Mouse (Mus musculus) fibroblast of lung, adult 2 months (primary cell): ENCODE measurements around the gene Gcc2.
"Not testable (repeated sequence)": the region's sequence is repeated elsewhere in the genome, so short reads cannot be mapped to it uniquely, and the experiment has no call there.

ENCODE experiments used
- DNase-seq: peaks from one replicate; pipeline ENCODE4 v3.0.0-alpha.2; 2011; ENCODE audit warnings: low read depth

Gcc2 gene

GRCm38 (mm10) chr10:58323028-58323991, 68.0 kb downstream of the Gcc2 start, which contains the start of gene Lims1:
Lims1 (plus strand) TSS chr10:58323466.
- peak; percentile 97 for DNase-seq

DNA sequence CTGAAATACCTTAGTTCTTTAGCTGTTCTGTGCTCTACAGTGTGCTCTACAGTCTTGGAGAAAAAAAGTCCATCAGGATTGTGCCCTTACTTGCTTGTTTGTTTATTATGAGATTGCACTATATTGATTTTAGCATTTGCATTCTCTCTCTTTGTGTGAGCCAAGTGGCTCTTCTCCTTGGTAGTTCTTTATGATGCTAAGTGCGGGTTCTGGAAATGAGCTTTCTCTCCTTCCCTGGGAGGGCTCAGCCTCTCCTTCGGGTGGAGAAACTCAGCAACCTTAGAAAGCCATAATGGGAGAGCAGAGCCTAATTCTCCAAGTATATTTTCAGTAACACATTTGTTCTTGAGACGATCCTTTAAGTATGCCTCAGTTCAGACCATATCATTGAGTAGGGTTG, 71.0 kb downstream of the Gcc2 start:
- DNase-seq = no peak

- DNase-seq = not testable (repeated sequence)
These were observed 72.5 kb downstream of the Gcc2 start for GRCm38 (mm10) chr10:58327836-58328235.

- DNase-seq = no peak
These were observed 73.3 kb downstream of the Gcc2 start for GRCm38 (mm10) chr10:58328517-58329108.

- DNase-seq = no peak
These were observed 75.3 kb downstream of the Gcc2 start for GRCm38 (mm10) chr10:58330635-58331034.

- no peak for DNase-seq
These were observed 76.4 kb downstream of the Gcc2 start for GRCm38 (mm10) chr10:58331741-58332140.

- no peak for DNase-seq
These were observed 78.1 kb downstream of the Gcc2 start for GRCm38 (mm10) chr10:58333414-58333813.

DNA sequence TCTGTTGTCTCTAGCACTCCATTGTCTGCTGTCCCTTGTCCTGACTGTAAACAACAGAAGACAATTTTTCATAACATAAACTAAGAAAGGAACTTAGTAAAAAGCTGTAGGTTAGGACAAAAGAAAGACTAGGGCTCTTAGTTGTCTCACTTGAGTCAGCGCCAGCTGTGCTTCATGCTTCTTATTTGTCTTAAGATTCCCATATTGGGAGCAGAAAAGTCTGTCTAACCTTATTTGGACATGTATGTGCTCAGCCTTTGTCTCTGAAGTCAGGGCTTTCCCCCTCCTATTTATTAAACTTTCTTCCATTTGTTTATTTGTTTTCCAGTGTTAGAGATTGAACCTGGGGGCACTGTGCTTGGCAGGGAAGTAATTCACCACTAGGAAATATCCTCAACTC, 80.9 kb downstream of the Gcc2 start:
- no peak for DNase-seq

- DNase-seq = not testable (repeated sequence)
These were observed 81.8 kb downstream of the Gcc2 start for GRCm38 (mm10) chr10:58337091-58337490.

DNA sequence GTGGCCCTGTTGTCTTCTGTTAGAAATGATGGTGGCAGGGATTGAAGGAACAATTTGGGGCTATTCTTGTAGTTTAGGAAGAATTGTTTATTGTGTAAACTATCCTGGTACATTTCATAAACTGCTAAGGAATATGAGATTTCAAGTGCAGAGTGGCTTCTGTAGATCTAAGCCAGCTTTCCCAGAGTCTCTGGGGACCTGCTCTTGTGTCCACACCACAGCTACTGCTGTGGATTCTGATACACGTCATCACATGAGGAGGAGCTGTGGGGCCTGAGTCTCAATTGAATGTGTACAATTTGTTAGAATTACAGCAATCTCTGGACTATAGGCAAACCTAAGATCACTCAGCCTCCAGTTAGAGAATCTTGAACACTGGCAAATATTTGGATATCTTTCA, 83.3 kb downstream of the Gcc2 start:
- DNase-seq = no peak

GRCm38 (mm10) chr10:58341685-58342084, 86.4 kb downstream of the Gcc2 start:
- no peak for DNase-seq

- DNase-seq = no peak
These were observed 86.9 kb downstream of the Gcc2 start for GRCm38 (mm10) chr10:58342199-58342598.

DNA sequence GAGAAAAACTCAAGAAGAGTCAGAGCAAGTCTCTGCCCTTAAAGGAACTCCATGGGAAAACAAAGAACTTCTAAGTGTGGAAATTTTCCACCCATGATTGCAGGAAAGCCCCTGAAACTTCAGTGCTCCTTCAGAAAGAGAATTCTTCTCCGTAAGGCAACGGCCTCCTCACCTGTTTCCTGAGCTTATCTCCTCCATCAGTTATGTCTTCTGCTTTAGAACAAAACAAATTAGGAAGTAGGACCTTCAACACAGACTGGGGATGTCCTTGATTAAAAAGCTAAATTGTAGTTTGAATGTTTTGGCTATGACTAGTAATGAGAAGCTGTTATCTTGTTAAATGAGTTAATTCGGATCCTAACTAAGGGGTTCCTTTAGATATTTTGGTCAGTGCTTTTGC, 88.3 kb downstream of the Gcc2 start:
- no peak for DNase-seq

DNA sequence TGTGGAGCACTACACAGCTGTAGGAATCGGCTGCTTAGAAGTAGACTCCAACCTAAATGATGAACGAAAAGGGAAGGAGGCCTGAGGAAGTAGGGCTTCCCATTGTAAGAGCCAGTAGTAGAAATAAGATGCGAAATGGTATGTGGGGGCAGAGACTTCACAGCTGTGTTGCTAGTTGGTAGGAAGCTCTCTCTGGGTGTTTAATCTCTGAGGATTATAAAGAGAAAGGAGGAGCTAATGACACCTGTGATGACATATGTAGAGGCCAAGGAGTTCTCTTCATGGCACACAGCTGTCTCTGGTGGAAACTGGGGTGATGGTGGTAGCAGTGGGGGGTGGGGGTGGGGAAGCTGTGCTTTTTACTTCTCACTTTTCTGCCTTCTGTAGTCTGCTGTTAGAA, 95.3 kb downstream of the Gcc2 start:
- no peak for DNase-seq

DNA sequence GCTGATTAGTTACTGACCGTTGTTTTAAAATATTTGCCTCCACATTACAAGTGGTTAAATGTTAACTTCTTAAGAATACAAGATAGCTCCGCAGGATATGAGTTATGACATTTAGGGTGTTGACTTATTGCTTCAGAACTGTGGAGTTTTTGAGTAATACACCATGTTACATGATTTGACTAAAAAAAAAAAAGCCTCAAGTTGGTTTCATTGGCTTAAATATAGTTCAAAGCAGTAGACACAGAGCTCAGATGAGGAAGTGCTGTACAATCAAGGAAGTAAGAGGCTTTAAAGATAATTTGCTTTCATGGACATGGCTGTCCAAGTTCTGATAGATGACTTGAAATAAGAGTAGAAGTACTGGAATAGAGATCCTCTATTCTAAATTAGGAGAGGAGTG, 96.4 kb downstream of the Gcc2 start:
- no peak for DNase-seq

DNA sequence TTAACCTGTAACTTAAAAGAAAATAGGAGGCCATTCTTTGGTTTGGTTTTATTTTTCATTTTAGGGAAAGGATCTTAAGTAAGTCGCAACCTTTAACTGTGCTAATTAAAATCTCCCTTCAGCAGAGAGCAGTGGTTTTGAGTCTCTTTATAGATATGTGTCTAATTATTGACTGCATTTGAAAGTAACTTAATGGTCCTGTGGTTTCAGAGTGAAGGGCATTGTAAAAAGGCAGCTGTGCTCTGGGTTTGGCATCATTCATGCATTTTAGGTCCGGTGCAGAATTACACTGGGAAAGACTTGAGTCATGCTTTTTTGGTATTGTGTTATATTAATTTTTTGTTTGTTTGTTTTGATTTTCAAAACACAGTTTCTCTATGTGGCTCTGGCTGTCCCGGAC, 97.1 kb downstream of the Gcc2 start:
- no peak for DNase-seq

DNA sequence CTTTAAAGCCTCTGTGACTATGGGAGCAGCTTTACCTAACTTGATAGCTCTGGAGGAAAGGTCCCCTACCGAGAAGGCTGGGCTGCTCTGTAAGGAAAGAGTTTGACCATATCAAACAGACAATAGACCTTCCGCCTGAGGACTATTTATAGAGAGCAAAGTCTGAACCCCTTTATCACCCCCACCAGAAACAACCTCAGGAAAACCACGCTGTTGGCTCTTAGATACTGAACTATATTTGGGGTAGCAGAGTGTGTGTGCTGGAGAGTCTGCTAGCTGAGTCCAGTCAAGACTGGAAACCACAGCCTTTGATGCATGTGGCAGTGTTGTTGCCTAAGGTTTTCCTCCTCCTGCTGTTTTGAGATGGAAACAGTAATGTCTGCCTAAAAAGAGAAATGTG, 99.3 kb downstream of the Gcc2 start:
- DNase-seq = no peak
